Mouse (Mus musculus): Measurements from ENCODE around the gene Sptlc2. TPM values are rescaled to one million over a fixed set of nuclear protein-coding genes. Genes with fewer than 3 reads are reported as not detected.
"Not testable (repeated sequence)": the region's sequence is repeated elsewhere in the genome, so short reads cannot be mapped to it uniquely, and the experiment has no call there.

Sptlc2 gene
- total and polyA plus RNA-seq, 2 experiments = 6.5 to 14.4 TPM

- no peak overlapping the region for H3K4me3 ChIP-seq (ENCODE audit: insufficient read depth, low read depth, low read length)
- H3K9ac ChIP-seq (ENCODE audit: low read depth, low read length) = no peak overlapping the region
- no peak overlapping the region for H3K27ac ChIP-seq (replicated peaks; ENCODE audit: insufficient read depth, low read depth, low read length)
- WGBS = 87% methylated on average over 1 of the region's 1 CpGs
- no peaks in the 10 kb centered on the region for H3K4me1 ChIP-seq (ENCODE audit: control insufficient read depth, insufficient read depth, low read length)
- no peak for DNase-seq (ENCODE audit: extremely low read depth, low read depth, low spot score)
- no peaks in the 10 kb centered on the region for H3K36me3 ChIP-seq (ENCODE audit: control insufficient read depth, insufficient read depth, low read length)
- no peak for TF ChIP-seq POLR2A (IDR thresholded peaks at IDR 0.05; ENCODE audit: extremely low read depth, insufficient read depth, low read length)
- TF ChIP-seq CTCF (IDR thresholded peaks at IDR 0.05; ENCODE audit: low read depth, low read length) = no peak
- H3K27me3 ChIP-seq (ENCODE audit: control insufficient read depth, insufficient read depth, low read length) = no peaks in the 10 kb centered on the region
- no peaks in the 10 kb centered on the region for H3K79me2 ChIP-seq (ENCODE audit: control insufficient read depth, insufficient read depth, low read length)
Observed at GRCm38 (mm10) chr12:87281766-87282165, 106.4 kb downstream of the Sptlc2 start.

- no peak for DNase-seq (ENCODE audit: extremely low read depth, low read depth, low spot score)
- no peak overlapping the region for H3K27ac ChIP-seq (replicated peaks; ENCODE audit: insufficient read depth, low read depth, low read length)
- no peak overlapping the region; the same call in 1 of the 2 replicates for H3K9ac ChIP-seq (ENCODE audit: low read depth, low read length)
- WGBS = 68% methylated on average over 14 of the region's 14 CpGs
- TF ChIP-seq CTCF (IDR thresholded peaks at IDR 0.05; ENCODE audit: low read depth, low read length) (no peak), POLR2A (IDR thresholded peaks at IDR 0.05; ENCODE audit: extremely low read depth, insufficient read depth, low read length) (no peak)
- H3K79me2 ChIP-seq (ENCODE audit: control insufficient read depth, insufficient read depth, low read length) = no peaks in the 10 kb centered on the region
- peaks cover 14% of the 10 kb centered on the region for H3K36me3 ChIP-seq (ENCODE audit: control insufficient read depth, insufficient read depth, low read length)
- no peaks in the 10 kb centered on the region for H3K27me3 ChIP-seq (ENCODE audit: control insufficient read depth, insufficient read depth, low read length)
- H3K4me3 ChIP-seq (ENCODE audit: insufficient read depth, low read depth, low read length) = no peak overlapping the region
- no peaks in the 10 kb centered on the region for H3K4me1 ChIP-seq (ENCODE audit: control insufficient read depth, insufficient read depth, low read length)
Observed at GRCm38 (mm10) chr12:87279879-87280278, 108.3 kb downstream of the Sptlc2 start.

- H3K9ac ChIP-seq (ENCODE audit: low read depth, low read length) = no peak overlapping the region
- no peaks in the 10 kb centered on the region for H3K27me3 ChIP-seq (ENCODE audit: control insufficient read depth, insufficient read depth, low read length)
- no peak overlapping the region for H3K27ac ChIP-seq (replicated peaks; ENCODE audit: insufficient read depth, low read depth, low read length)
- TF ChIP-seq CTCF (IDR thresholded peaks at IDR 0.05; ENCODE audit: low read depth, low read length) (no peak), POLR2A (IDR thresholded peaks at IDR 0.05; ENCODE audit: extremely low read depth, insufficient read depth, low read length) (no peak)
- H3K4me1 ChIP-seq (ENCODE audit: control insufficient read depth, insufficient read depth, low read length) = no peaks in the 10 kb centered on the region
- H3K36me3 ChIP-seq (ENCODE audit: control insufficient read depth, insufficient read depth, low read length) = peaks cover 18% of the 10 kb centered on the region
- DNase-seq (ENCODE audit: extremely low read depth, low read depth, low spot score) = no peak
- 74% methylated on average over 3 of the region's 3 CpGs for WGBS
- no peaks in the 10 kb centered on the region for H3K79me2 ChIP-seq (ENCODE audit: control insufficient read depth, insufficient read depth, low read length)
- no peak overlapping the region for H3K4me3 ChIP-seq (ENCODE audit: insufficient read depth, low read depth, low read length)
Observed at GRCm38 (mm10) chr12:87279350-87279749, 108.8 kb downstream of the Sptlc2 start.

GRCm38 (mm10) chr12:87278118-87278730 is 109.9 kb downstream of the Sptlc2 start:
- H3K4me3 ChIP-seq (ENCODE audit: insufficient read depth, low read depth, low read length) = no peak overlapping the region
- H3K27me3 ChIP-seq (ENCODE audit: control insufficient read depth, insufficient read depth, low read length) = no peaks in the 10 kb centered on the region
- 44% methylated on average over 6 of the region's 6 CpGs for WGBS
- H3K79me2 ChIP-seq (ENCODE audit: control insufficient read depth, insufficient read depth, low read length) = no peaks in the 10 kb centered on the region
- H3K9ac ChIP-seq (ENCODE audit: low read depth, low read length) = no peak overlapping the region
- H3K4me1 ChIP-seq (ENCODE audit: control insufficient read depth, insufficient read depth, low read length) = no peaks in the 10 kb centered on the region
- H3K27ac ChIP-seq (replicated peaks; ENCODE audit: insufficient read depth, low read depth, low read length) = no peak overlapping the region
- no peak for TF ChIP-seq POLR2A (IDR thresholded peaks at IDR 0.05; ENCODE audit: extremely low read depth, insufficient read depth, low read length)
- H3K36me3 ChIP-seq (ENCODE audit: control insufficient read depth, insufficient read depth, low read length) = peaks cover 23% of the 10 kb centered on the region
- no peak for DNase-seq (ENCODE audit: extremely low read depth, low read depth, low spot score)

- not testable (repeated sequence) for H3K9ac ChIP-seq (ENCODE audit: low read depth, low read length); H3K27me3 ChIP-seq (ENCODE audit: control insufficient read depth, insufficient read depth, low read length); H3K4me3 ChIP-seq (ENCODE audit: insufficient read depth, low read depth, low read length); H3K79me2 ChIP-seq (ENCODE audit: control insufficient read depth, insufficient read depth, low read length); H3K27ac ChIP-seq (replicated peaks; ENCODE audit: insufficient read depth, low read depth, low read length); H3K4me1 ChIP-seq (ENCODE audit: control insufficient read depth, insufficient read depth, low read length); DNase-seq (ENCODE audit: extremely low read depth, low read depth, low spot score)
- WGBS = 94% methylated on average over 4 of the region's 4 CpGs
- H3K36me3 ChIP-seq (ENCODE audit: control insufficient read depth, insufficient read depth, low read length) = peaks cover 33% of the 10 kb centered on the region
Observed at GRCm38 (mm10) chr12:87277251-87277650, 110.9 kb downstream of the Sptlc2 start.

GRCm38 (mm10) chr12:87274853-87275831 is 113.0 kb downstream of the Sptlc2 start:
- Histone ChIP-seq H3K4me3 (ENCODE audit: insufficient read depth, low read depth, low read length) (no peak overlapping the region), H3K27me3 (ENCODE audit: control insufficient read depth, insufficient read depth, low read length) (no peaks in the 10 kb centered on the region), H3K27ac (replicated peaks; ENCODE audit: insufficient read depth, low read depth, low read length) (no peak overlapping the region), H3K79me2 (ENCODE audit: control insufficient read depth, insufficient read depth, low read length) (no peaks in the 10 kb centered on the region), H3K36me3 (ENCODE audit: control insufficient read depth, insufficient read depth, low read length) (peaks cover 52% of the 10 kb centered on the region), H3K4me1 (ENCODE audit: control insufficient read depth, insufficient read depth, low read length) (no peaks in the 10 kb centered on the region), H3K9ac (ENCODE audit: low read depth, low read length) (no peak overlapping the region)
- no peak for DNase-seq (ENCODE audit: extremely low read depth, low read depth, low spot score)
- 79% methylated on average over 9 of the region's 9 CpGs for WGBS
- no peak for TF ChIP-seq CTCF (IDR thresholded peaks at IDR 0.05; ENCODE audit: low read depth, low read length)

Measured in liver, adult 2 months (tissue).